Mouse (Mus musculus) kidney, embryonic 14.5 days (tissue): ENCODE results near the gene Tmed2. TPM values are rescaled to one million over a fixed set of nuclear protein-coding genes. Genes with fewer than 3 reads are reported as not detected.

Experiments used
- ATAC-seq: fragments of 200-750 bp; cut with Nextera tagmentation; 2 replicates; pipeline ENCODE4 v1.8.0; 2017; ENCODE audit warnings: moderate number of reproducible peaks, mild to moderate bottlenecking, moderate TSS enrichment, moderate library complexity; ENCODE audit not compliant: low FRiP score, low TSS enrichment
- H3K27ac ChIP-seq: fragments of 300-500 bp; sonication (generic); 2 replicates; pipeline ENCODE4 v1.5.1; 2014; ENCODE audit warnings: low read depth, mild to moderate bottlenecking, low read length, moderate library complexity, mixed read lengths
- H3K27me3 ChIP-seq: fragments of 300-500 bp; sonication (generic); 2 replicates; pipeline ENCODE4 v1.6.1; 2014; ENCODE audit warnings: mild to moderate bottlenecking, low read length; ENCODE audit not compliant: control insufficient read depth, insufficient read depth
- H3K36me3 ChIP-seq: fragments of 300-500 bp; sonication (generic); 2 replicates; pipeline ENCODE4 v1.6.1; 2014; ENCODE audit warnings: low read length, mixed read lengths; ENCODE audit not compliant: control insufficient read depth, insufficient read depth
- H3K4me1 ChIP-seq: fragments of 300-500 bp; sonication (generic); 2 replicates; pipeline ENCODE4 v1.6.1; 2014; ENCODE audit warnings: low read length, mixed read lengths; ENCODE audit not compliant: control insufficient read depth, insufficient read depth
- H3K4me2 ChIP-seq: fragments of 300-500 bp; sonication (generic); replicated peaks from 2 replicates; pipeline ENCODE4 v1.6.1; 2014; ENCODE audit warnings: low read depth, mild to moderate bottlenecking, low read length
- H3K4me3 ChIP-seq: fragments of 300-500 bp; sonication (generic); 2 replicates; pipeline ENCODE4 v1.5.1; 2014; ENCODE audit warnings: mild to moderate bottlenecking, low read length
- H3K9ac ChIP-seq: fragments of 300-500 bp; sonication (generic); 2 replicates; pipeline ENCODE4 v1.6.1; 2014; ENCODE audit warnings: low read depth, mild to moderate bottlenecking, low read length, moderate library complexity
- H3K9me3 ChIP-seq: fragments of 300-500 bp; sonication (generic); 2 replicates; pipeline ENCODE4 v1.6.1; 2016; ENCODE audit warnings: low read length; ENCODE audit not compliant: control insufficient read depth
- WGBS: fragments of 180-500 bp; shearing (Covaris S2); extraction: QIAGEN DNeasy Blood & Tissue Kit; methylation state at CpG from one replicate; pipeline ENCODE4 v1.1.7; 2014; 5-methylcytosine and 5-hydroxymethylcytosine counted together
- polyA plus RNA-seq: library from polyadenylated mRNA; unstranded; fragments of >200 nt; fragmentation: Nextera tagmentation; extraction: Ambion mirVana; gene quantifications from 2 replicates; pipeline ENCODE4 v1.2.1, GENCODE M21; 2014

Gene Tmed2
- polyA plus RNA-seq, 1 experiment from 2014 or later, result 564 TPM

DNA sequence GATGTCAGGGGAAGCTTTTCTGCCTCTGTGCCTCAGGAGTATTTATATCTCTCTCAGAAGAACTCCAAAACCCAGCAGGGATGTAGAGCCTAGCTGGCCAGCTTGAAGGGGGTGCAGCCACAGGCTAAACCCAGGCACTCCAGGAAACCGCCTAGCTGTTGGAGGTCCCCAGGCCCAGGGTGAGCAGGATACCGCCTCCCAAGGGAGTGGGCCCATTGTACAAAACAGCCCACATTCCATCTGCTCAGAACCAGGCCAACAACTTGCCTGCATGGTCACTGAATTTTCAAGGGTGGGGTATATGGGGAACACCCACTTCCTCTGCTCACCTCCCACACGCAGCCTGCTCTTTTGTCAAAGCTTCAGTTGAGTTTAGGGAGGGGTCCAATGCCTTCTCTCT, 39.9 kb upstream of the Tmed2 start:
- Histone ChIP-seq H3K9me3 (no peaks in the 10 kb centered on the region), H3K27ac (no peak overlapping the region), H3K4me3 (no peak overlapping the region), H3K36me3 (peaks cover 53% of the 10 kb centered on the region), H3K4me1 (no peaks in the 10 kb centered on the region), H3K27me3 (no peaks in the 10 kb centered on the region), H3K4me2 (no peak overlapping the region), H3K9ac (no peak overlapping the region)
- no peak for ATAC-seq
- 95% methylated on average over 3 of the region's 3 CpGs for WGBS

DNA sequence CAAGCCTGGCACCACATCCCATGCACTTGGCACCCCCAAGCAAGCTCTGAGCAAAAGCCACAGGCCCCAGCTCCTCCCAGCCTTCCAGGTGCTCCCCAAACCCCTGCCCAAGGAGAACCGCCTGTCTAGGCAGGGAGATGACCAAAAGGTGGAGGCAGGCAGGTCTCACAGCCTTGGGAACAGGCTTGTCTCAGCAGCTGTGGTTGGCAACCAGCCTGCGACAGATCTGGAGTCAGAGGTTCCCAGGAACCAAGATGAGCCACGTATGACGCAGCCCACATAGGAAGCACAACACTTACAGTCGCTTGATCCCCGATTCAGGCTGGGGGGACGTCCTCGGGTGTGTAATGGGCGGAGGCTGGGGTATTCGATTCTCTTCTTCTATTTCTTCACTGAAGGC, 39.0 kb upstream of the Tmed2 start:
- Histone ChIP-seq H3K27ac (no peak overlapping the region), H3K4me1 (no peaks in the 10 kb centered on the region), H3K4me2 (no peak overlapping the region), H3K9ac (no peak overlapping the region), H3K36me3 (peaks cover 52% of the 10 kb centered on the region), H3K27me3 (no peaks in the 10 kb centered on the region), H3K4me3 (no peak overlapping the region), H3K9me3 (no peaks in the 10 kb centered on the region)
- 85% methylated on average over 10 of the region's 10 CpGs for WGBS
- ATAC-seq, result no peak

DNA sequence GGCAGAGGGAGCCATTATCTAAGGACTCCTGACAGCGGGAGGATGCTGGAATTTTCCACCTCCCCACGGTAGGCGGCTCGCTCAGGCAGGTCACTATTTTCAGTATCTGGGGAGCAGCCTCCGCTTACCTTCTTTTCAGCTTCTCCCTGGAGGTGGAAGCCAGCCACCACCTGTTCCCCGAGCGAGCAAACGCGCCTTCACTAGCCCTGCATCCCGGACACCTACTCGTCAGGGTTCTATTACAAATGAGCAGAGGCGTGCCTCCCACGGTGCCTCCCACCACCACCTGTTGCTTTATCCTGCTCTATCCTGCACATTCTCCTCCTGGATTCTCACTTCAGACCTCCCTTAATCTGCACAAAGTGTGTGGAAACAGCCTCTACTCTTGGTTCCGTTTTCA, 36.8 kb upstream of the Tmed2 start:
- 49% methylated on average over 14 of the region's 14 CpGs for WGBS
- Histone ChIP-seq H3K4me2 (no peak overlapping the region), H3K4me1 (no peaks in the 10 kb centered on the region), H3K27me3 (no peaks in the 10 kb centered on the region), H3K36me3 (peaks cover 47% of the 10 kb centered on the region), H3K9ac (no peak overlapping the region), H3K4me3 (no peak overlapping the region), H3K9me3 (no peaks in the 10 kb centered on the region), H3K27ac (no peak overlapping the region)
- no peak for ATAC-seq

DNA sequence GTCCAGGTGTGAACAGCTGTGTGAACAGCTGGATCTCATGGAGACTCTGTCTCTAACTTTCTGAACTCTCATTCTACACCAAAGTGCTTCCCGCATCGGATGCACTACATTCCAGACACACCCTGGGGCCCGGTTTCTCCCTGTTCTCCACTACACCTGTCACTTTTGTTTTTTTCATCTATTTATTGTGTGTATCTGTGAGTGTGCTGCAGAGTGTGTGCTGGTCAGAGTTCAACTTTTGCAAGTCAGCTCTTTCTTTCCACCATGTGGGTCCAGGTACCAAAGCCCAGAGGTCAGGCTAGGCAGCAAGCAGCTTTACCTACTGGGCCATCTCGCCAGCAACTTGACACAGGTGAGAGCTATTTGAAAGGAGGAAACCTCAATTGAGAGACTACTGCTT, 35.3 kb upstream of the Tmed2 start:
- Histone ChIP-seq H3K36me3 (peaks cover 44% of the 10 kb centered on the region), H3K4me2 (no peak overlapping the region), H3K4me1 (no peaks in the 10 kb centered on the region), H3K9ac (no peak overlapping the region), H3K4me3 (no peak overlapping the region), H3K9me3 (no peaks in the 10 kb centered on the region), H3K27ac (no peak overlapping the region), H3K27me3 (no peaks in the 10 kb centered on the region)
- WGBS, result 95% methylated on average over 4 of the region's 4 CpGs
- ATAC-seq, result no peak

DNA sequence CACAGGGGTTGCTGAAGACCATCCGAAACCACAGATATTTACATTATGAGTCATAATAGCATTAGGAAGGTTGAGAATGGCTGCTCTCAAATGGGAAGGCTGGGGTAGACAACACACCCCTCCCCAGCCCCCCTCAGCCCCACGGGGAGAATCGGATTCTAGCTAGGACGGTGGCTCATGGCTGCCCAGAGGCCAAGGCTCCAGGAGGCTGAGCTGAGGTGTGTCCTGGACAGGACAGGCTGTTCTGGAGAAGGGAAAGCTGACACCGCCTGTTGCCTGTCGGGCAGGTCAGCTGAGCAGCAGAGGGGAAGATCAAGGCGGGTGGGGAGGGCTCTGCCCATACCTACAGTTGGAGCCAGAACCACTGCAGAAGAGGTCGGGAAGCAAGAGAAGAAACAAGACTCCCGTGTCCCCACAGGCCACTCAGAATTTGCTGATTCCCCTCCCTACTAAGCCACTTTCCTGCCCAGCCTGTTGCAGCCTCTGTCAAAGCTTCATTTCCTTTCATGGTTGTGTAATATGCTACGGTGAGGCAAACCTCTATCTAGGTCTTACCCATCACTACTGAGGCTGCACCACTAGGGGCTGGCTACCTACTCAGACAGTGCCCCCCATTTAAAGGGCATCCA, 33.6 kb upstream of the Tmed2 start:
- no peak overlapping the region for H3K4me2 ChIP-seq
- H3K27me3 ChIP-seq, result no peaks in the 10 kb centered on the region
- no peak overlapping the region for H3K9ac ChIP-seq
- H3K4me3 ChIP-seq, result no peak overlapping the region
- 34% methylated on average over 10 of the region's 10 CpGs for WGBS
- no peaks in the 10 kb centered on the region for H3K4me1 ChIP-seq
- peak; percentile 63; the same call in 1 of the 2 replicates for ATAC-seq
- H3K36me3 ChIP-seq, result peaks cover 39% of the 10 kb centered on the region; the same call in 1 of the 2 replicates
- no peak overlapping the region for H3K27ac ChIP-seq
- no peaks in the 10 kb centered on the region for H3K9me3 ChIP-seq

DNA sequence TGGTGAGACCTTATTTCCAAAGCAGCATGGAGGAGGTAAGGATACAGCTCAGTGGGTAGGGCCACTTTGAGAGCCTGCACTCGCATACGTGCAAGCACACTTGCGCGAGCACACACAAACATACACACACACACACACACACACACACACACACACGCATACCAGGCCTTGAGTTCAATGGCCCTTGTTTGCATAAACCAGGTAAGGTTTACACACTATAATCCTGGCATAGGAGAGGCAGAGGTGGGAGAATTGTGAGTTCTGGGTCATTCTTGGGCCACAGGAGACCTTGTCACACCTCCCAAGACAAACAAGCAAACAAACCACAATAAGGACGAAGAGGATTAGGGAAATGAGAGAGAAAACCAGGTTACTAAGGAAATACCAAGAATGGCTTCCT, 31.3 kb upstream of the Tmed2 start:
- Histone ChIP-seq H3K27me3 (no peaks in the 10 kb centered on the region), H3K36me3 (peaks cover 39% of the 10 kb centered on the region), H3K4me2 (no peak overlapping the region), H3K9me3 (no peaks in the 10 kb centered on the region), H3K27ac (no peak overlapping the region), H3K9ac (no peak overlapping the region), H3K4me1 (no peaks in the 10 kb centered on the region), H3K4me3 (no peak overlapping the region)
- 90% methylated on average over 6 of the region's 6 CpGs for WGBS
- no peak for ATAC-seq

DNA sequence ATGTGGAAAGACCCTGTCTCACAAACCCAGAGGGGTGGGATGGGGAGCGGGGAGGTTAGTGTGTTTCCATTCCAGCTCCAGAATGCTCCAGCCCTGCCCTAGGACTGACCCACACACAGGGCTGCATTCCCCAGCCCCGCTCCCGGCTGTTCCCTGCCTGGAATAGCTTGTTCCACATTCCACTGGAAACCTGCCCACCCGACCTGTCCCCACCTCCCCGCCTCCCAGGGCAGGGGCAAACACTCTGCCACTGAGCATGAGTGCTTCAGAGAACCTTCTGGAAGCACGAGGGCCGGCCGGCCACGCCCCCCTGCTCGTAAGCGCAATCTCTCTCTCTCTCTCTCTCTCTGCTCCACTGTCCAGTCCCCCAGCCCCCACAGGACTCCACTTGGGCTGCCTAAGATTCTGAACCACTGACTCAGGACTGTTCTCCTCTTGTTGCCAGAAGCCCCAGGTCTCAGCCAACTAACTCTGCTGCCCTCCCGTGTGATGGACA, 30.7 kb upstream of the Tmed2 start:
- ATAC-seq, result no peak; the same call in 1 of the 2 replicates
- no peaks in the 10 kb centered on the region for H3K27me3 ChIP-seq
- H3K4me1 ChIP-seq, result no peaks in the 10 kb centered on the region
- no peaks in the 10 kb centered on the region for H3K9me3 ChIP-seq
- WGBS, result 62% methylated on average over 12 of the region's 12 CpGs
- H3K27ac ChIP-seq, result no peak overlapping the region
- H3K36me3 ChIP-seq, result peaks cover 43% of the 10 kb centered on the region
- H3K9ac ChIP-seq, result no peak overlapping the region
- H3K4me2 ChIP-seq, result no peak overlapping the region
- no peak overlapping the region for H3K4me3 ChIP-seq

DNA sequence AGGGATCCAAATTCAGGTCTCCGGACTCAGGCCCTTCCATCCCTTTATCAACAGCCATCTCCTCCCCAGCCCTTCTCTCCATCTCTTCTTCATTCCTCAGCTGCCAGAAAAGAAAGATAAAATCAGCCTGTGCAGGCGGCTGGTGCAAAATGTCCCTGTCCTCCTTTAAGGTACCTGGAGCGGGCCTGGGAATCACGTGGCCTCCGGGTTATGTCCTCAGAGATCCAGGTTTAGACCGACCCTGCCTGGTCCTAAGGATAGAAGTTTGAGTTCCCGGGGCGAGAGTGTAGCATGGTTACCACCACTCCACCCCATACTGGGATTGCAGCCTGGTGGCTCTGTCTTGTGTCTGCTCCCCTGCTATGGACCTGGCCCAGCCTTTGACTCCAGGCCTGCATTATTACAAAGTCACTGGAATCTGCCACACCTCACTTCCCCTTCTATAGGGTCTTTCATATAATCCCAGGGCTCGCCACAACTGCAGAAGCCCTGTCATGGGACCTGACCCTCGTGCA, 29.9 kb upstream of the Tmed2 start:
- WGBS, result 86% methylated on average over 10 of the region's 10 CpGs
- H3K4me2 ChIP-seq, result no peak overlapping the region
- no peaks in the 10 kb centered on the region for H3K27me3 ChIP-seq
- H3K4me3 ChIP-seq, result no peak overlapping the region
- no peak overlapping the region for H3K9ac ChIP-seq
- no peak for ATAC-seq
- H3K4me1 ChIP-seq, result no peaks in the 10 kb centered on the region
- peaks cover 39% of the 10 kb centered on the region for H3K36me3 ChIP-seq
- H3K9me3 ChIP-seq, result no peaks in the 10 kb centered on the region
- no peak overlapping the region for H3K27ac ChIP-seq

DNA sequence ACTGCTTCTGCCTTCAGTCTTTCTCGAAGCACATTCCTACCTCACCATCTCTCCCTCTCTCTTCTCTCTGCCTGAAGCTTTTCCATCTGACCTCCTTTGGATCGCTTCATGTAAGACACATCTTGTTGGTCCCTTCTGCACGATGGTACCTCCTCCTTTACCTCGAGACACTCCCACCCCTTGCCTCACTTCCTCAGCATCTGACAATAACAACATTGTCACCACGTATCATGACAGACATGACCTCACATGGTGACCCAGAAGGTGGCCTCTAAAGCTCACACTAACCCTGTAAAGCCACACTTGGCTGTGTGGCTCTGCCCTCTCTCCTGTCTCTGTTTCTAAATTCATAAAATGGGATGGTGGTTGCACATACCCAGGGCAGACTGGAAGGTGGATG, 24.7 kb upstream of the Tmed2 start:
- no peak for ATAC-seq
- H3K4me2 ChIP-seq, result no peak overlapping the region

More for the DNA sequence above, 24.7 kb upstream of the Tmed2 start:
- 89% methylated on average over 5 of the region's 5 CpGs for WGBS
- Histone ChIP-seq H3K36me3 (peaks cover 50% of the 10 kb centered on the region), H3K27me3 (no peaks in the 10 kb centered on the region), H3K4me3 (no peak overlapping the region), H3K4me1 (no peaks in the 10 kb centered on the region), H3K9ac (no peak overlapping the region), H3K9me3 (no peaks in the 10 kb centered on the region), H3K27ac (no peak overlapping the region)
